Mouse (Mus musculus) heart, embryonic 14.5 days (tissue): ENCODE data around the gene Fam120c. TPM values are rescaled to one million over a fixed set of nuclear protein-coding genes. Genes with fewer than 3 reads are reported as not detected.
A peak's percentile ranks its signal among the peaks of the same experiment; 100 is the strongest.

ENCODE experiments used
- ATAC-seq: fragments of 200-750 bp; cut with Nextera tagmentation; 2 replicates; pipeline ENCODE4 v1.8.0; 2017; ENCODE audit warnings: low read depth, moderate TSS enrichment; ENCODE audit not compliant: insufficient number of reproducible peaks, insufficient read depth, low FRiP score
- H3K27ac ChIP-seq, 2 experiments: fragments of 200-500 bp in 1 of 2; fragments of 300-500 bp in 1 of 2; sonication (generic) in 1 of 2; replicated peaks in 1 of 2; 2 replicates each; pipeline ENCODE4 v1.5.1; 2012 to 2014; ENCODE audit warnings: low read depth in 2 of 2, low read length in 2 of 2, control low read depth in 1 of 2, mild to moderate bottlenecking in 1 of 2, mixed read lengths in 1 of 2; ENCODE audit not compliant: control insufficient read depth in 1 of 2, insufficient read depth in 1 of 2
- H3K27me3 ChIP-seq: fragments of 300-500 bp; sonication (generic); 2 replicates; pipeline ENCODE4 v1.6.1; 2014; ENCODE audit warnings: mild to moderate bottlenecking, low read length, control low read depth; ENCODE audit not compliant: control insufficient read depth, insufficient read depth
- H3K36me3 ChIP-seq: fragments of 300-500 bp; sonication (generic); 2 replicates; pipeline ENCODE4 v1.6.1; 2014; ENCODE audit warnings: mild to moderate bottlenecking, control low read depth, low read length, mixed read lengths; ENCODE audit not compliant: control insufficient read depth, insufficient read depth
- H3K4me1 ChIP-seq, 2 experiments: fragments of 200-500 bp in 1 of 2; fragments of 300-500 bp in 1 of 2; sonication (generic) in 1 of 2; 2 replicates each; pipeline ENCODE4 v1.6.1; 2012 to 2014; ENCODE audit warnings: low read length in 2 of 2, control low read depth in 1 of 2, mixed read lengths in 1 of 2; ENCODE audit not compliant: control insufficient read depth in 2 of 2, insufficient read depth in 2 of 2
- H3K4me2 ChIP-seq: fragments of 300-500 bp; sonication (generic); 2 replicates; pipeline ENCODE4 v1.6.1; 2014; ENCODE audit warnings: mild to moderate bottlenecking, low read length
- H3K4me3 ChIP-seq, 2 experiments: fragments of 200-500 bp in 1 of 2; fragments of 300-500 bp in 1 of 2; sonication (generic) in 1 of 2; 2 replicates each; pipeline ENCODE4 v1.5.1; 2012 to 2014; ENCODE audit warnings: low read length in 2 of 2, mild to moderate bottlenecking in 2 of 2, control low read depth in 1 of 2, low read depth in 1 of 2, moderate library complexity in 1 of 2; ENCODE audit not compliant: control insufficient read depth in 1 of 2, insufficient read depth in 1 of 2
- H3K9ac ChIP-seq: fragments of 300-500 bp; sonication (generic); 2 replicates; pipeline ENCODE4 v1.6.1; 2014; ENCODE audit warnings: mild to moderate bottlenecking, low read length
- H3K9me3 ChIP-seq: fragments of 300-500 bp; sonication (generic); 2 replicates; pipeline ENCODE4 v1.6.1; 2016; ENCODE audit warnings: low read length, control low read depth; ENCODE audit not compliant: control insufficient read depth
- WGBS: fragments of 180-500 bp; shearing (Covaris S2); extraction: QIAGEN DNeasy Blood & Tissue Kit; methylation state at CpG from one replicate; pipeline ENCODE4 v1.1.7; 2014; 5-methylcytosine and 5-hydroxymethylcytosine counted together
- polyA plus RNA-seq: library from polyadenylated mRNA; unstranded; fragments of >200 nt; fragmentation: Nextera tagmentation; extraction: Ambion mirVana; gene quantifications from 2 replicates; pipeline ENCODE4 v1.2.1, GENCODE M21; 2014

The Fam120c gene
- 4.5 and 5.3 TPM in 2 replicates for polyA plus RNA-seq

GRCm38 (mm10) chrX:151343761-151344500, at the start of gene Fam120c:
Gene Fam120c (plus strand): TSS chrX:151344175.
- Histone ChIP-seq H3K36me3 (no peaks in the 10 kb centered on the region), H3K9ac (peak within 1 kb of the TSS; percentile 76), H3K27me3 (no peaks in the 10 kb centered on the region), H3K27ac (peak within 1 kb of the TSS; percentile 78 to 89), H3K4me3 (peak within 1 kb of the TSS; percentile 62 to 72), H3K4me2 (peak within 1 kb of the TSS; percentile 73), H3K9me3 (no peaks in the 10 kb centered on the region), H3K4me1 (no peaks in the 10 kb centered on the region)
- WGBS, result 16% methylated on average over 50 of the region's 56 CpGs
- peak; percentile 90 for ATAC-seq

- H3K9ac ChIP-seq, result no peak overlapping the region
- no peaks in the 10 kb centered on the region for H3K9me3 ChIP-seq
- peak overlapping the region; percentile 77 to 80 for H3K27ac ChIP-seq
- no peak overlapping the region for H3K4me2 ChIP-seq
- ATAC-seq, result peak; percentile 56; the same call in 1 of the 2 replicates
- no peak overlapping the region for H3K4me3 ChIP-seq
- no peaks in the 10 kb centered on the region for H3K36me3 ChIP-seq
- no peaks in the 10 kb centered on the region for H3K27me3 ChIP-seq
- peaks cover 0 to 3% of the 10 kb centered on the region in 2 experiments; a peak in 2 of 4 replicates for H3K4me1 ChIP-seq
These were observed 45.6 kb upstream of the Fam120c start for GRCm38 (mm10) chrX:151298329-151298728.

GRCm38 (mm10) chrX:151313732-151314131, 30.2 kb upstream of the Fam120c start:
- Histone ChIP-seq H3K36me3 (no peaks in the 10 kb centered on the region), H3K4me3 (no peak overlapping the region), H3K27me3 (no peaks in the 10 kb centered on the region), H3K4me2 (no peak overlapping the region), H3K9me3 (no peaks in the 10 kb centered on the region), H3K9ac (no peak overlapping the region), H3K27ac (no peak overlapping the region), H3K4me1 (no peaks in the 10 kb centered on the region)
- WGBS, result 72% methylated on average over 4 of the region's 4 CpGs
- no peak for ATAC-seq

GRCm38 (mm10) chrX:151333615-151334014, 10.4 kb upstream of the Fam120c start:
- no peak overlapping the region for H3K27ac ChIP-seq
- H3K27me3 ChIP-seq, result no peaks in the 10 kb centered on the region
- 0 out of 2 replicates have a peak, but pooled peaks cover 2% of the 10 kb centered on the region for H3K9me3 ChIP-seq
- ATAC-seq, result no peak
- no peak overlapping the region for H3K4me3 ChIP-seq
- H3K9ac ChIP-seq, result no peak overlapping the region
- H3K4me1 ChIP-seq, result peaks cover 0 to 5% of the 10 kb centered on the region in 2 experiments; a peak in 1 of 4 replicates
- 53% methylated on average over 2 of the region's 2 CpGs for WGBS
- no peaks in the 10 kb centered on the region for H3K36me3 ChIP-seq
- no peak overlapping the region for H3K4me2 ChIP-seq

- H3K9me3 ChIP-seq, result no peaks in the 10 kb centered on the region
- peaks cover 0 to 5% of the 10 kb centered on the region in 2 experiments; a peak in 1 of 4 replicates for H3K4me1 ChIP-seq
- no peak overlapping the region for H3K4me3 ChIP-seq
- no peaks in the 10 kb centered on the region for H3K36me3 ChIP-seq
- H3K27me3 ChIP-seq, result no peaks in the 10 kb centered on the region
- H3K27ac ChIP-seq, result peak overlapping the region; percentile 57 to 61; a peak in 2 of 4 replicates
- 20% methylated on average over 4 of the region's 4 CpGs for WGBS
- no peak overlapping the region for H3K9ac ChIP-seq
- H3K4me2 ChIP-seq, result no peak overlapping the region
- peak; percentile 89 for ATAC-seq
These were observed 6.2 kb upstream of the Fam120c start for GRCm38 (mm10) chrX:151337804-151338203.

GRCm38 (mm10) chrX:151344501-151344984, 568 bp downstream of the Fam120c start:
- H3K4me2 ChIP-seq, result peak overlapping the region; percentile 73
- WGBS, result 21% methylated on average over 31 of the region's 33 CpGs

GRCm38 (mm10) chrX:151345333-151346125, 1.6 kb downstream of the Fam120c start:
- no peak for ATAC-seq
- Histone ChIP-seq H3K27me3 (no peaks in the 10 kb centered on the region), H3K4me1 (no peaks in the 10 kb centered on the region), H3K4me2 (peak overlapping the region; percentile 73), H3K4me3 (peak overlapping the region in 1 of 2 experiments; percentile 72; a peak in 3 of 4 replicates), H3K9ac (no peak overlapping the region), H3K27ac (no peak overlapping the region), H3K36me3 (no peaks in the 10 kb centered on the region), H3K9me3 (no peaks in the 10 kb centered on the region)
- WGBS, result 38% methylated on average over 11 of the region's 11 CpGs

More at GRCm38 (mm10) chrX:151344501-151344984, 568 bp downstream of the Fam120c start:
- no peaks in the 10 kb centered on the region for H3K36me3 ChIP-seq
- no peaks in the 10 kb centered on the region for H3K9me3 ChIP-seq
- no peak; the same call in none of the 2 replicates for ATAC-seq
- peak overlapping the region; percentile 76 for H3K9ac ChIP-seq
- H3K27ac ChIP-seq, result peak overlapping the region; percentile 42 to 78
- H3K27me3 ChIP-seq, result no peaks in the 10 kb centered on the region
- peak overlapping the region; percentile 62 to 72 for H3K4me3 ChIP-seq
- no peaks in the 10 kb centered on the region for H3K4me1 ChIP-seq
